Mouse (Mus musculus): ENCODE results near the gene Lama4. TPM values are rescaled to one million over a fixed set of nuclear protein-coding genes. Genes with fewer than 3 reads are reported as not detected.

The Lama4 gene
- 10 to 100 TPM; 13.3 to 22.3 TPM for total RNA-seq (2021)
- long read RNA-seq, experiment 1, full-length matches to known transcripts = 4 of 7 reads
- long read RNA-seq, experiment 1, partial matches to known transcripts = 3 of 7 reads
- long read RNA-seq, experiment 1, other reads (novel, unspliced or antisense) = 0 of 7 reads
- long read RNA-seq, experiment 2, partial matches to known transcripts = 2 of 3 reads
- long read RNA-seq, experiment 2, other reads (novel, unspliced or antisense) = 1 of 3 reads

- peak within 1 kb of the TSS; percentile 89 for H3K27ac ChIP-seq
- TF ChIP-seq CTCF (IDR thresholded peaks at IDR 0.05) = peak; percentile 13; the same call in 1 of the 2 replicates
- peak within 1 kb of the TSS; percentile 82 for H3K4me3 ChIP-seq
- peak; percentile 84 for DNase-seq
- intact Hi-C loops (cut with DNase I) = loop anchor here (5.0 kb wide), 2 partner anchors 42 to 88 kb away; no protein-coding TSS in a partner anchor
Measured at GRCm38 (mm10) chr10:38965075-38965781, at the start of gene Lama4. Gene Lama4, plus strand, starts transcription at chr10:38965515.

DNA sequence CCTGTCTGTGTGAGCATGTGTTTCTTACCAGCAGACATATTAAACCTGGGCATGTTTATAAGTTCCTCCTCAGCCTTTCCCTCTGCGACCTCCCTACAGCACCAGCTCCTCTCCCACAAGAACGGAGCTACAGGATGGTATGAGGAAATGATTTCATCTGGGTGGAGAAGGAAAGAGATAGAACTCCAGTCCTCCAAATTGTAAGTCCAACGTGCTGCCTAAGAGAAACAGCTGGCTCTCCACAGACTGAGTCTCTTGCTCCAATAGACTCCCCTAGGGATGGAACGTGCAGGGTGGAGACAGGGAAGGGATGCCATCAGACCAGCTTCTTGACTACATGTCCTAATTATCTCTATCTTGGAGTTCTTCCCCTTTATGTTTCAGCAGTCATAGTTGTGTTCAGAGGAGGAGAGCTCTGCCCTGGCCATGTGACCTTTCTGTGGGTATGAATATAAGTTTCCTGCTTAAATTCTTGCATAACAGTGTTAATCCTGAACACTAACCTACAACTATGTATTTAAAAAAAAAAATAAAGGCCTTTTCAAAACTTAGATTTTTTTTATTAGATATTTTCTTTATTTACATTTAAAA lies 49.2 kb upstream of the Lama4 start:
- DNase-seq = peak; percentile 41
- Histone ChIP-seq H3K27ac (no peak overlapping the region), H3K4me3 (no peak overlapping the region)
- intact Hi-C loops (cut with DNase I) = no loop called here
- TF ChIP-seq CTCF (IDR thresholded peaks at IDR 0.05) = no peak

- no peak for TF ChIP-seq CTCF (IDR thresholded peaks at IDR 0.05)
- Histone ChIP-seq H3K4me3 (no peak overlapping the region), H3K27ac (no peak overlapping the region)
- intact Hi-C loops (cut with DNase I) = no loop called here
- no peak for DNase-seq
Measured at GRCm38 (mm10) chr10:38928940-38929697, 36.2 kb upstream of the Lama4 start.

DNA sequence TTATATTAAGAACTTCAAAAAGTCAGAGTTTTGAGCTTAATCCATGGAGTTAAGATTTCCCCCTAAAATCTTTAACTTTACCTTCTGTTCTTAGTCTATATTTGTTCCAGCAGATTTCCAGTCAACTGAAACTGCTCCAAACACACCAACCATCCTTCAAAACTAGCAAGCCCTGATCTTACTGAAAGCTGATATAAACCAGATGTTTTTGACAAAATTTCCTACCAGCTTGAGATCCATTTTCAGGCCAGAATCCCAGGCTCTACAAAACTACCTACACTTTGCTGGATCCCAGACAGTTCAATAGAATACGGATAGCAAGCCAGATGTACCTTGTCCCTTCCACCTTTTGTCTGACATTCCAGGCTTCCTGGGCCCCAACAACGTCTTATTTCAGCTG lies 20.6 kb upstream of the Lama4 start:
- DNase-seq = no peak
- TF ChIP-seq CTCF (IDR thresholded peaks at IDR 0.05) = no peak
- Histone ChIP-seq H3K27ac (no peak overlapping the region), H3K4me3 (no peak overlapping the region)
- intact Hi-C loops (cut with DNase I) = no loop called here

DNA sequence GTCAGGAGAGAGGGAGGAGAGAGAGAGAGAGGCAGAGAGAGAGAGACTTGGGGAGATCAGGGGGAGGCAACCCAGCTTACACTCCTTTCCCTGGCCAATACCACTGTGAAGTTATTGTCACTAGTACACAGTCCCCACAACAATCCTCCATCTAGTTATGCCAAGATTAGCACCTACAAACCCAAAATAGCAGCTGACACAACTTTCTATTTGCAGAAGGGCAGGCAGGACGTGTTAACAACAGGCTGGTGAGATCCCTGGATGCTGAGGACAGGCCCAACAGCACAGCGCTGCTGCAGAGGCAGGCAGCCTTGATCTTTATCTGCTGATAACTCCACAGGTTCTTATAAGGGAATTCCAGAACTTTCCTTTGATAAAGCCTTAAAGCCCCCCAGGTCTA lies 3.4 kb upstream of the Lama4 start:
- TF ChIP-seq CTCF (IDR thresholded peaks at IDR 0.05) = no peak
- intact Hi-C loops (cut with DNase I) = no loop called here
- DNase-seq = peak; percentile 17
- Histone ChIP-seq H3K27ac (peak overlapping the region; percentile 51; the same call in 1 of the 2 replicates), H3K4me3 (no peak overlapping the region)

- TF ChIP-seq CTCF (IDR thresholded peaks at IDR 0.05) = no peak
- no peak for DNase-seq
- peak overlapping the region; percentile 82 for H3K4me3 ChIP-seq
- intact Hi-C loops (cut with DNase I) = loop anchor here (5.0 kb wide), 2 partner anchors 43 to 87 kb away; no protein-coding TSS in a partner anchor
- H3K27ac ChIP-seq = peak overlapping the region; percentile 89
Measured at GRCm38 (mm10) chr10:38964719-38965074, 618 bp upstream of the Lama4 start.

DNA sequence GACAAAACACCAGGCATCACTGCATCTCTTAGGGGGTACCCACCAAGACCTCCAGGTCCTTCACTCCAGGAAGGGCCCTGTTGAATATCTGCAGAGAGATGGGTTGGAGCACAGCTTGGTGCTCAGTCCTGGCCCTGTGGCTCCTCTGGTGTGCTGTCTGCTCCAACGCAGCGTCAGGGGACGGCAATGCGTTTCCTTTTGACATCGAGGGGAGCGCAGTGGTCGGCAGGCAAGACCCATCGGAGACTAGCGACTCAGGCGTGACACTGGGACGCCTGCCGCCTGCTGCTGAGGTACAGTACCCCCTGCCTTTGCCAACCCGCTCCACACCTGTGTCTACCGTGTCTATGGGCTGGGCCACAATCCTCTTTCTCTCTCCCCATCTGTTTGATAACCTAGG lies 542 bp downstream of the Lama4 start:
- intact Hi-C loops (cut with DNase I) = loop anchor here (5.0 kb wide), 2 partner anchors 41 to 89 kb away; no protein-coding TSS in a partner anchor

DNA sequence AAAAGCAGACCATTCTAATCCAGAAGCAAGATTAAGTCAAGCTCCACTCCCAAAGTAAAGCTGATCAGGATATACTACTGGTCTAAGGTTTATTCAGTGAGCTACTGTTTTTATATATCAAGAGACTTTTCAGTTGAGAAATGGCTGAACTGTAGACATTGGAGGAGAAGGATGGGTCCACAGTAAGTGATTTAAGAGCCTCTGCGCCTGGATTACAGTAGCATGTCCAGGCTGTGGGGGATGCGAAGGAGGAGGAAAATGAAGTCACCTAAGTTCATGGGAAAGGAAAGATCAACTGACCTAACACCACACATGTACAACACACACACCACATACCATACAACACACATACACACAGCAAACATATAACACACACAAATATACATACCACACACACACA lies 1.3 kb downstream of the Lama4 start:
- intact Hi-C loops (cut with DNase I) = loop anchor here (5.0 kb wide), 2 partner anchors 41 to 89 kb away; no protein-coding TSS in a partner anchor
- H3K4me3 ChIP-seq = peak overlapping the region; percentile 82
- peak overlapping the region; percentile 89 for H3K27ac ChIP-seq
- DNase-seq = no peak
- no peak for TF ChIP-seq CTCF (IDR thresholded peaks at IDR 0.05)

More for the DNA sequence above, 542 bp downstream of the Lama4 start:
- Histone ChIP-seq H3K4me3 (peak overlapping the region; percentile 82), H3K27ac (peak overlapping the region; percentile 89)
- TF ChIP-seq CTCF (IDR thresholded peaks at IDR 0.05) = no peak; the same call in 1 of the 2 replicates
- DNase-seq = peak; percentile 38

- Histone ChIP-seq H3K27ac (peak overlapping the region; percentile 89), H3K4me3 (peak overlapping the region; percentile 82)
- intact Hi-C loops (cut with DNase I) = loop anchor here (5.0 kb wide), 2 partner anchors 39 to 91 kb away; no protein-coding TSS in a partner anchor
- peak; percentile 36 for DNase-seq
- TF ChIP-seq CTCF (IDR thresholded peaks at IDR 0.05) = no peak
Measured at GRCm38 (mm10) chr10:38968326-38969072, 3.2 kb downstream of the Lama4 start.

- intact Hi-C loops (cut with DNase I) = loop anchor here (5.0 kb wide), 2 partner anchors 38 to 92 kb away; no protein-coding TSS in a partner anchor
- no peak for TF ChIP-seq CTCF (IDR thresholded peaks at IDR 0.05)
- Histone ChIP-seq H3K27ac (peak overlapping the region; percentile 89), H3K4me3 (peak overlapping the region; percentile 82)
- DNase-seq = no peak
Measured at GRCm38 (mm10) chr10:38969543-38969942, 4.2 kb downstream of the Lama4 start.

- intact Hi-C loops (cut with DNase I) = loop anchor here (5.0 kb wide), 2 partner anchors 37 to 93 kb away; no protein-coding TSS in a partner anchor
- Histone ChIP-seq H3K4me3 (peak overlapping the region; percentile 82), H3K27ac (peak overlapping the region; percentile 89)
- no peak for DNase-seq
- no peak for TF ChIP-seq CTCF (IDR thresholded peaks at IDR 0.05)
Measured at GRCm38 (mm10) chr10:38969975-38970374, 4.7 kb downstream of the Lama4 start.
